Mouse (Mus musculus): ENCODE measurements around the gene Slc24a1. TPM values are rescaled to one million over a fixed set of nuclear protein-coding genes. Genes with fewer than 3 reads are reported as not detected.

The Slc24a1 gene
- polyA plus RNA-seq, 1 experiment from 2014 or later, result not detected

- no peak overlapping the region for H3K4me3 ChIP-seq
- H3K27ac ChIP-seq (replicated peaks), result no peak overlapping the region
- no peaks in the 10 kb centered on the region for H3K36me3 ChIP-seq
- no peaks in the 10 kb centered on the region for H3K9me3 ChIP-seq
- peaks cover 3% of the 10 kb centered on the region; the same call in 1 of the 2 replicates for H3K4me1 ChIP-seq
- ATAC-seq (ENCODE audit: low FRiP score, low read depth), result no peak
- no peaks in the 10 kb centered on the region; the same call in 1 of the 2 replicates for H3K27me3 ChIP-seq
- no peak overlapping the region; the same call in 1 of the 2 replicates for H3K4me2 ChIP-seq (replicated peaks)
- H3K9ac ChIP-seq (replicated peaks), result no peak overlapping the region
- WGBS, result 63% methylated on average over 15 of the region's 15 CpGs
Measured at GRCm38 (mm10) chr9:64934015-64934754, 17.2 kb downstream of the Slc24a1 start.

- no peak overlapping the region for H3K27ac ChIP-seq (replicated peaks)
- H3K9me3 ChIP-seq, result no peaks in the 10 kb centered on the region
- no peak overlapping the region for H3K9ac ChIP-seq (replicated peaks)
- no peak overlapping the region for H3K4me2 ChIP-seq (replicated peaks)
- H3K4me1 ChIP-seq, result peaks cover 3% of the 10 kb centered on the region; the same call in 1 of the 2 replicates
- WGBS, result 79% methylated on average over 7 of the region's 7 CpGs
- H3K27me3 ChIP-seq, result peaks cover 4% of the 10 kb centered on the region; the same call in 1 of the 2 replicates
- H3K36me3 ChIP-seq, result no peaks in the 10 kb centered on the region
- H3K4me3 ChIP-seq, result no peak overlapping the region
- ATAC-seq (ENCODE audit: low FRiP score, low read depth), result no peak
Measured at GRCm38 (mm10) chr9:64931751-64932610, 19.4 kb downstream of the Slc24a1 start.

GRCm38 (mm10) chr9:64930256-64930655, 21.2 kb downstream of the Slc24a1 start:
- Histone ChIP-seq H3K4me1 (peaks cover 14% of the 10 kb centered on the region), H3K4me2 (replicated peaks) (no peak overlapping the region), H3K36me3 (no peaks in the 10 kb centered on the region), H3K27ac (replicated peaks) (no peak overlapping the region), H3K9me3 (no peaks in the 10 kb centered on the region), H3K4me3 (no peak overlapping the region), H3K27me3 (peaks cover 4% of the 10 kb centered on the region; the same call in 1 of the 2 replicates), H3K9ac (replicated peaks) (no peak overlapping the region)
- 84% methylated on average over 4 of the region's 4 CpGs for whole genome bisulfite sequencing
- no peak for ATAC-seq (ENCODE audit: low FRiP score, low read depth)

GRCm38 (mm10) chr9:64926201-64926991, 25.0 kb downstream of the Slc24a1 start:
- WGBS, result 85% methylated on average over 8 of the region's 8 CpGs
- H3K4me3 ChIP-seq, result no peak overlapping the region
- no peak for ATAC-seq (ENCODE audit: low FRiP score, low read depth)
- H3K9ac ChIP-seq (replicated peaks), result no peak overlapping the region
- H3K9me3 ChIP-seq, result no peaks in the 10 kb centered on the region
- H3K27me3 ChIP-seq, result 0 out of 2 replicates have a peak, but pooled peaks cover 4% of the 10 kb centered on the region
- no peaks in the 10 kb centered on the region for H3K36me3 ChIP-seq
- H3K27ac ChIP-seq (replicated peaks), result no peak overlapping the region
- peaks cover 11% of the 10 kb centered on the region; the same call in 1 of the 2 replicates for H3K4me1 ChIP-seq
- H3K4me2 ChIP-seq (replicated peaks), result no peak overlapping the region

GRCm38 (mm10) chr9:64925771-64926170, 25.6 kb downstream of the Slc24a1 start:
- Histone ChIP-seq H3K4me2 (replicated peaks) (no peak overlapping the region), H3K36me3 (no peaks in the 10 kb centered on the region), H3K9ac (replicated peaks) (no peak overlapping the region), H3K4me3 (no peak overlapping the region), H3K4me1 (peaks cover 11% of the 10 kb centered on the region; the same call in 1 of the 2 replicates), H3K27ac (replicated peaks) (no peak overlapping the region), H3K27me3 (0 out of 2 replicates have a peak, but pooled peaks cover 4% of the 10 kb centered on the region), H3K9me3 (no peaks in the 10 kb centered on the region)
- WGBS, result 65% methylated on average over 5 of the region's 5 CpGs
- no peak for ATAC-seq (ENCODE audit: low FRiP score, low read depth)

GRCm38 (mm10) chr9:64918560-64918959, 32.8 kb downstream of the Slc24a1 start:
- Histone ChIP-seq H3K9ac (replicated peaks) (no peak overlapping the region), H3K9me3 (0 out of 2 replicates have a peak, but pooled peaks cover 2% of the 10 kb centered on the region), H3K27ac (replicated peaks) (no peak overlapping the region), H3K36me3 (peaks cover 9% of the 10 kb centered on the region), H3K27me3 (no peaks in the 10 kb centered on the region), H3K4me3 (peak overlapping the region; percentile 18), H3K4me1 (no peaks in the 10 kb centered on the region), H3K4me2 (replicated peaks) (peak overlapping the region; percentile 27)
- whole genome bisulfite sequencing, result 43% methylated on average over 16 of the region's 16 CpGs
- ATAC-seq (ENCODE audit: low FRiP score, low read depth), result no peak

- no peak overlapping the region for H3K27ac ChIP-seq (replicated peaks)
- H3K27me3 ChIP-seq, result no peaks in the 10 kb centered on the region
- H3K4me3 ChIP-seq, result no peak overlapping the region
- no peak overlapping the region for H3K9ac ChIP-seq (replicated peaks)
- WGBS, result 87% methylated on average over 4 of the region's 4 CpGs
- H3K9me3 ChIP-seq, result 0 out of 2 replicates have a peak, but pooled peaks cover 2% of the 10 kb centered on the region
- no peaks in the 10 kb centered on the region for H3K4me1 ChIP-seq
- ATAC-seq (ENCODE audit: low FRiP score, low read depth), result no peak
- peaks cover 34% of the 10 kb centered on the region for H3K36me3 ChIP-seq
- no peak overlapping the region for H3K4me2 ChIP-seq (replicated peaks)
Measured at GRCm38 (mm10) chr9:64914629-64915028, 36.8 kb downstream of the Slc24a1 start.

- ATAC-seq (ENCODE audit: low FRiP score, low read depth), result no peak
- H3K4me3 ChIP-seq, result no peak overlapping the region
- no peaks in the 10 kb centered on the region for H3K27me3 ChIP-seq
- H3K27ac ChIP-seq (replicated peaks), result no peak overlapping the region
- H3K4me1 ChIP-seq, result no peaks in the 10 kb centered on the region
- 93% methylated on average over 2 of the region's 2 CpGs for WGBS
- H3K9ac ChIP-seq (replicated peaks), result no peak overlapping the region
- H3K36me3 ChIP-seq, result peaks cover 34% of the 10 kb centered on the region
- 0 out of 2 replicates have a peak, but pooled peaks cover 2% of the 10 kb centered on the region for H3K9me3 ChIP-seq
- H3K4me2 ChIP-seq (replicated peaks), result no peak overlapping the region
Measured at GRCm38 (mm10) chr9:64913973-64914372, 37.4 kb downstream of the Slc24a1 start.

GRCm38 (mm10) chr9:64913406-64913805, 38.0 kb downstream of the Slc24a1 start:
- no peak for ATAC-seq (ENCODE audit: low FRiP score, low read depth)
- peaks cover 34% of the 10 kb centered on the region for H3K36me3 ChIP-seq
- H3K4me1 ChIP-seq, result no peaks in the 10 kb centered on the region
- H3K4me3 ChIP-seq, result no peak overlapping the region
- no peak overlapping the region for H3K27ac ChIP-seq (replicated peaks)
- H3K4me2 ChIP-seq (replicated peaks), result no peak overlapping the region
- 96% methylated on average over 4 of the region's 4 CpGs for WGBS
- no peaks in the 10 kb centered on the region for H3K27me3 ChIP-seq
- H3K9me3 ChIP-seq, result 0 out of 2 replicates have a peak, but pooled peaks cover 2% of the 10 kb centered on the region
- H3K9ac ChIP-seq (replicated peaks), result no peak overlapping the region

- no peak overlapping the region for H3K4me3 ChIP-seq
- no peaks in the 10 kb centered on the region for H3K4me1 ChIP-seq
- no peak overlapping the region for H3K27ac ChIP-seq (replicated peaks)
- no peak for ATAC-seq (ENCODE audit: low FRiP score, low read depth)
- H3K4me2 ChIP-seq (replicated peaks), result no peak overlapping the region
- 88% methylated on average over 3 of the region's 3 CpGs for WGBS
- H3K27me3 ChIP-seq, result no peaks in the 10 kb centered on the region
- H3K36me3 ChIP-seq, result peaks cover 26% of the 10 kb centered on the region
- no peak overlapping the region for H3K9ac ChIP-seq (replicated peaks)
- H3K9me3 ChIP-seq, result no peaks in the 10 kb centered on the region
Measured at GRCm38 (mm10) chr9:64907441-64907840, 44.0 kb downstream of the Slc24a1 start.

- Histone ChIP-seq H3K4me3 (no peak overlapping the region), H3K4me1 (no peaks in the 10 kb centered on the region), H3K27me3 (no peaks in the 10 kb centered on the region), H3K9ac (replicated peaks) (no peak overlapping the region), H3K9me3 (no peaks in the 10 kb centered on the region), H3K4me2 (replicated peaks) (no peak overlapping the region), H3K36me3 (peaks cover 14% of the 10 kb centered on the region), H3K27ac (replicated peaks) (no peak overlapping the region)
- no peak for ATAC-seq (ENCODE audit: low FRiP score, low read depth)
- WGBS, result 89% methylated on average over 14 of the region's 14 CpGs
Measured at GRCm38 (mm10) chr9:64904917-64905640, 46.3 kb downstream of the Slc24a1 start.
